Mouse (Mus musculus) MEL (cell line): ENCODE data around the gene Neurl4. TPM values are rescaled to one million over a fixed set of nuclear protein-coding genes. Genes with fewer than 3 reads are reported as not detected.

Source experiments
- DNase-seq: peaks from one replicate; pipeline ENCODE4 v3.0.0; 2011; ENCODE audit warnings: low read depth, low spot score
- H3K27ac ChIP-seq: 2 replicates; pipeline ENCODE4 v1.5.1; 2012; ENCODE audit warnings: low read depth, mild to moderate bottlenecking, control low read depth, low read length, moderate library complexity; ENCODE audit not compliant: control insufficient read depth
- H3K27me3 ChIP-seq, 2 experiments: fragments of 150-350 bp in 1 of 2; sonication (generic) in 1 of 2; 2 replicates each; pipeline ENCODE4 v1.6.1; 2012; ENCODE audit warnings: low read length in 2 of 2, mild to moderate bottlenecking in 2 of 2, improper control_type of control experiment in 1 of 2, moderate library complexity in 1 of 2; ENCODE audit not compliant: insufficient read depth in 2 of 2, control insufficient read depth in 1 of 2
- H3K36me3 ChIP-seq, 2 experiments: 2 replicates each; pipeline ENCODE4 v1.6.1; 2012 to 2014; ENCODE audit warnings: low read length in 2 of 2, improper control_type of control experiment in 1 of 2, inconsistent platforms in 1 of 2, mild to moderate bottlenecking in 1 of 2; ENCODE audit not compliant: insufficient read depth in 2 of 2, control insufficient read depth in 1 of 2
- H3K4me1 ChIP-seq, 2 experiments: fragments of 150-350 bp in 1 of 2; sonication (generic) in 1 of 2; 2 replicates each; pipeline ENCODE4 v1.6.1; 2012; ENCODE audit warnings: low read length in 2 of 2, improper control_type of control experiment in 1 of 2, mild to moderate bottlenecking in 1 of 2; ENCODE audit not compliant: insufficient read depth in 2 of 2, control insufficient read depth in 1 of 2
- H3K4me3 ChIP-seq, 2 experiments: fragments of 150-350 bp in 1 of 2; sonication (generic) in 1 of 2; 2 replicates each; pipeline ENCODE4 v1.5.1; 2012; ENCODE audit warnings: low read depth in 2 of 2, low read length in 2 of 2, mild to moderate bottlenecking in 2 of 2, moderate library complexity in 2 of 2, control low read depth in 1 of 2, improper control_type of control experiment in 1 of 2; ENCODE audit not compliant: control insufficient read depth in 1 of 2, insufficient read depth in 1 of 2
- H3K79me2 ChIP-seq: 2 replicates; pipeline ENCODE4 v1.6.1; 2012; ENCODE audit warnings: mild to moderate bottlenecking, low read length, moderate library complexity; ENCODE audit not compliant: control insufficient read depth, poor library complexity, insufficient read depth
- H3K9ac ChIP-seq: 2 replicates; pipeline ENCODE4 v1.6.1; 2012; ENCODE audit warnings: low read depth, mild to moderate bottlenecking, control low read depth, low read length, moderate library complexity; ENCODE audit not compliant: control insufficient read depth, poor library complexity, severe bottlenecking
- H3K9me3 ChIP-seq: fragments of 150-350 bp; sonication (generic); replicated peaks from 2 replicates; pipeline ENCODE4 v1.6.1; 2012; ENCODE audit warnings: mild to moderate bottlenecking, low read length, improper control_type of control experiment, moderate library complexity; ENCODE audit not compliant: insufficient read depth
- CHD2 ChIP-seq: IDR thresholded peaks from 2 replicates; pipeline ENCODE4 v1.6.1; 2011; ENCODE audit warnings: low read length, improper control_type of control experiment
- E2F4 ChIP-seq: IDR thresholded peaks from 2 replicates; pipeline ENCODE4 v1.6.1; 2011; ENCODE audit warnings: low read depth, low read length, improper control_type of control experiment, borderline replicate concordance
- EP300 ChIP-seq, 2 experiments: IDR thresholded peaks; 2 replicates each; pipeline ENCODE4 v1.6.1; 2011; ENCODE audit warnings: improper control_type of control experiment in 2 of 2, low read length in 2 of 2, low read depth in 1 of 2, mild to moderate bottlenecking in 1 of 2
- ETS1 ChIP-seq: IDR thresholded peaks from 2 replicates; pipeline ENCODE4 v1.6.1; 2012; ENCODE audit warnings: low read depth, mild to moderate bottlenecking, inconsistent platforms, low read length, improper control_type of control experiment, moderate library complexity
- GABPA ChIP-seq: IDR thresholded peaks from 2 replicates; pipeline ENCODE4 v1.6.1; 2012; ENCODE audit warnings: low read depth, mild to moderate bottlenecking, inconsistent platforms, low read length, improper control_type of control experiment, moderate library complexity
- GATA1 ChIP-seq: IDR thresholded peaks from 2 replicates; pipeline ENCODE4 v1.6.1; 2011; ENCODE audit warnings: low read depth, low read length, improper control_type of control experiment
- HCFC1 ChIP-seq: IDR thresholded peaks from 2 replicates; pipeline ENCODE4 v1.6.1; 2012; ENCODE audit warnings: low read depth, mild to moderate bottlenecking, inconsistent platforms, low read length, improper control_type of control experiment, moderate library complexity
- MAZ ChIP-seq: IDR thresholded peaks from 2 replicates; pipeline ENCODE4 v1.6.1; 2012; ENCODE audit warnings: low read depth, mild to moderate bottlenecking, inconsistent platforms, low read length, improper control_type of control experiment
- MEF2A ChIP-seq: IDR thresholded peaks from 2 replicates; pipeline ENCODE4 v1.6.1; 2014; ENCODE audit warnings: low read depth, mild to moderate bottlenecking, inconsistent platforms, low read length, improper control_type of control experiment; ENCODE audit not compliant: poor library complexity, insufficient replicate concordance, severe bottlenecking; ENCODE audit errors: extremely low read depth
- MXI1 ChIP-seq: IDR thresholded peaks from 2 replicates; pipeline ENCODE4 v1.6.1; 2011; ENCODE audit warnings: mild to moderate bottlenecking, low read depth, low read length, improper control_type of control experiment
- MYB ChIP-seq: IDR thresholded peaks from 2 replicates; pipeline ENCODE4 v1.6.1; 2011; ENCODE audit warnings: mild to moderate bottlenecking, low read depth, low read length, improper control_type of control experiment
- MYC ChIP-seq: IDR thresholded peaks from 2 replicates; pipeline ENCODE4 v1.6.1; 2011; ENCODE audit warnings: low read depth, mild to moderate bottlenecking, low read length, improper control_type of control experiment, moderate library complexity
- NELFE ChIP-seq: IDR thresholded peaks from 2 replicates; pipeline ENCODE4 v1.6.1; 2011; ENCODE audit warnings: low read depth, low read length, improper control_type of control experiment
- POLR2A ChIP-seq, 2 experiments: IDR thresholded peaks; 2 replicates each; pipeline ENCODE4 v1.6.1; 2011 to 2012; ENCODE audit warnings: low read length in 2 of 2, mild to moderate bottlenecking in 2 of 2, control low read depth in 1 of 2, improper control_type of control experiment in 1 of 2, low read depth in 1 of 2, moderate library complexity in 1 of 2; ENCODE audit not compliant: control insufficient read depth in 1 of 2, insufficient read depth in 1 of 2, poor library complexity in 1 of 2
- RAD21 ChIP-seq: IDR thresholded peaks from 2 replicates; pipeline ENCODE4 v1.6.1; 2011; ENCODE audit warnings: mild to moderate bottlenecking, low read depth, low read length, improper control_type of control experiment
- RCOR1 ChIP-seq: IDR thresholded peaks from 2 replicates; pipeline ENCODE4 v1.6.1; 2012; ENCODE audit warnings: low read depth, mild to moderate bottlenecking, inconsistent platforms, low read length, improper control_type of control experiment
- SMC3 ChIP-seq: IDR thresholded peaks from 2 replicates; pipeline ENCODE4 v1.6.1; 2011; ENCODE audit warnings: low read depth, low read length, improper control_type of control experiment
- TAL1 ChIP-seq: IDR thresholded peaks from 2 replicates; pipeline ENCODE4 v1.6.1; 2012; ENCODE audit warnings: mild to moderate bottlenecking, inconsistent platforms, low read length, moderate library complexity, mixed read lengths
- TBP ChIP-seq: IDR thresholded peaks from 2 replicates; pipeline ENCODE4 v1.8.0; 2011; ENCODE audit warnings: low read depth, low read length, improper control_type of control experiment
- TCF12 ChIP-seq: IDR thresholded peaks from 2 replicates; pipeline ENCODE4 v1.6.1; 2014; ENCODE audit warnings: low read depth, mild to moderate bottlenecking, inconsistent platforms, low read length, improper control_type of control experiment, moderate library complexity
- UBTF ChIP-seq: IDR thresholded peaks from 2 replicates; pipeline ENCODE4 v1.6.1; 2012; ENCODE audit warnings: low read depth, mild to moderate bottlenecking, inconsistent platforms, low read length, improper control_type of control experiment, moderate library complexity, borderline replicate concordance; ENCODE audit not compliant: insufficient read depth
- USF1 ChIP-seq: IDR thresholded peaks from 2 replicates; pipeline ENCODE4 v1.6.1; 2014; ENCODE audit warnings: low read depth, mild to moderate bottlenecking, inconsistent platforms, low read length, improper control_type of control experiment, moderate library complexity
- USF2 ChIP-seq, 2 experiments: IDR thresholded peaks; 2 replicates each; pipeline ENCODE4 v1.6.1; 2011 to 2012; ENCODE audit warnings: improper control_type of control experiment in 2 of 2, low read length in 2 of 2, borderline replicate concordance in 1 of 2, inconsistent platforms in 1 of 2, low read depth in 1 of 2, mild to moderate bottlenecking in 1 of 2; ENCODE audit not compliant: insufficient read depth in 1 of 2
- ZKSCAN1 ChIP-seq: IDR thresholded peaks from 2 replicates; pipeline ENCODE4 v1.6.1; 2012; ENCODE audit warnings: low read depth, mild to moderate bottlenecking, inconsistent platforms, low read length, improper control_type of control experiment, moderate library complexity
- ZMIZ1 ChIP-seq: IDR thresholded peaks from 2 replicates; pipeline ENCODE4 v1.6.1; 2012; ENCODE audit warnings: low read depth, mild to moderate bottlenecking, inconsistent platforms, low read length, improper control_type of control experiment, moderate library complexity
- polyA plus RNA-seq, 2 experiments: library from polyadenylated mRNA; stranded (reverse) in 1 of 2; unstranded in 1 of 2; fragments of >175 nt in 1 of 2; fragments of >200 nt in 1 of 2; gene quantifications; 2 replicates each; pipeline versions ENCODE4 v1.2.1 to v1.2.4; 2012; ENCODE audit warnings: low replicate concordance in 2 of 2, low read depth in 1 of 2; ENCODE audit not compliant: insufficient read length in 2 of 2, insufficient read depth in 1 of 2, missing spikeins in 1 of 2
- total RNA-seq: library from RNA; depleted of rRNA; stranded (reverse); fragments of 300-350 nt; gene quantifications from 2 replicates; pipeline ENCODE4 v1.2.3, GENCODE M21; 2012

The Neurl4 gene
- total and polyA plus RNA-seq, 3 experiments = 50.9 to 58.0 TPM; not detected in 1

DNA sequence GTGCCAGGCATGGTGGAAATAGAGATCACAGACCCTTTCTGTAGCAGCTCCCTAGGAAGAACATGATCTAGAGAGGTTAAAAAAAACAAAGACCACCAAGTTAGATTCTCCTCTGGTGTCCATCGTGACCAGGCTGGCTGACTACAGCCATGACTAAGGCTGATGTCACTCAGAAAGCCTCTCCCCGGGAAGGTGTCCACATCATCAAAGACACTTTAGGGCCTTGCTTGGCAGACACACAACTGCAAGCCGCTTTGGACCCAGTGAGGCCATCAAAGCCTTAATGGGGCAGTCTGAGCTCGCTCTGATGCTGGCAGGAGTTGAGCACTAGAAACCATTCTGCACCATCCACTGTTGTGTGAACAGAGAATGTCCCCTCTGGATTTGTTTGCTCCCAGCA is 28.4 kb upstream of the Neurl4 start:
- H3K9ac ChIP-seq = no peak overlapping the region
- H3K36me3 ChIP-seq = peaks cover 0 to 11% of the 10 kb centered on the region in 2 experiments; a peak in 2 of 4 replicates
- no peak overlapping the region for H3K27ac ChIP-seq
- peaks cover 2 to 20% of the 10 kb centered on the region in 2 experiments; a peak in 3 of 4 replicates for H3K4me1 ChIP-seq
- TF ChIP-seq TCF12 (no peak), GABPA (no peak), MYC (no peak), TBP (no peak), MAZ (no peak), E2F4 (no peak), CHD2 (no peak), ETS1 (no peak), RCOR1 (no peak), ZKSCAN1 (no peak), USF2 (IDR thresholded peaks at IDR 0.05; ENCODE audit: borderline replicate concordance in 1 of 2, insufficient read depth in 1 of 2, low read depth in 1 of 2, low read length in 2 of 2) (no peak), MEF2A (no peak), UBTF (no peak), NELFE (no peak), TAL1 (no peak)
- TF ChIP-seq, all 39 proteins: peak for 0
- Histone ChIP-seq H3K27me3 (no peaks in the 10 kb centered on the region; a peak in 1 of 4 replicates), H3K4me3 (no peak overlapping the region), H3K79me2 (no peaks in the 10 kb centered on the region), H3K9me3 (no peaks in the 10 kb centered on the region)
- DNase-seq = no peak

DNA sequence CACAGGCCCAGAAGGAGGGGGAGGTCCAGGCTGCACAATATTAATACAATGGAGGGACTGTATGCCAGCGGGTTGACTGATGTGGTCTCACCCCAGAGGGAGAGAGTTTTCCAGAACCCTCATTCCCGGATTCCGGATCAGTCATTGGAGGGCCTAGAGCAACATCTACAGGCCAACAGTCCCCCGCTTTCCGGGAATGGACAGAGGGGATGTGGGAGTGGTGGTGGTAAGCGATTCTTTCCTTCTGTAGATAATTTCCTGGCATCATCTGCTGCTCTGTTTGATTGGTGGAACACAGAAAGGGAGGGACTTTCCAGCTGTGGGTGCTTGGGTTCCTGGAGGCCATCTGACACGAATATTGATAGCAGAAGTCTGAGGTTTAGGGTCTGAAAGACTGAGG is 24.7 kb upstream of the Neurl4 start:
- H3K79me2 ChIP-seq = no peaks in the 10 kb centered on the region
- H3K4me3 ChIP-seq = peak overlapping the region; percentile 21 to 40
- peak; percentile 87 for DNase-seq
- peaks cover 11 to 49% of the 10 kb centered on the region in 2 experiments for H3K4me1 ChIP-seq
- H3K9me3 ChIP-seq = no peaks in the 10 kb centered on the region
- peaks cover 0 to 29% of the 10 kb centered on the region in 2 experiments; a peak in 2 of 4 replicates for H3K36me3 ChIP-seq
- no peaks in the 10 kb centered on the region for H3K27me3 ChIP-seq
- TF ChIP-seq USF1 (no peak), ZMIZ1 (no peak), MXI1 (peak; percentile 16; the same call in 1 of the 2 replicates), RAD21 (peak; percentile 4; the same call in 1 of the 2 replicates), E2F4 (no peak), MEF2A (no peak), ETS1 (0 out of 2 replicates have a peak, but pooled peaks have one; percentile 9), MAZ (no peak), TBP (peak; percentile 45; the same call in 1 of the 2 replicates), POLR2A (IDR thresholded peaks at IDR 0.05; ENCODE audit: control insufficient read depth in 1 of 2, insufficient read depth in 1 of 2, low read depth in 1 of 2, low read length in 2 of 2, poor library complexity in 1 of 2) (no peak; a peak in 1 of 4 replicates), GATA1 (peak; percentile 54), MYC (no peak), TCF12 (0 out of 2 replicates have a peak, but pooled peaks have one; percentile 18), MYB (no peak), SMC3 (peak; percentile 23; the same call in 1 of the 2 replicates), USF2 (IDR thresholded peaks at IDR 0.05; ENCODE audit: borderline replicate concordance in 1 of 2, insufficient read depth in 1 of 2, low read depth in 1 of 2, low read length in 2 of 2) (no peak), NELFE (peak; percentile 23; the same call in 1 of the 2 replicates), HCFC1 (no peak), RCOR1 (0 out of 2 replicates have a peak, but pooled peaks have one; percentile 25), EP300 (IDR thresholded peaks at IDR 0.05; ENCODE audit: low read depth in 1 of 2, low read length in 2 of 2) (peak in 1 of 2 experiments; percentile 25; a peak in 1 of 4 replicates)
- peak overlapping the region; percentile 35 for H3K9ac ChIP-seq
- H3K27ac ChIP-seq = 0 out of 2 replicates have a peak overlapping the region, but pooled peaks have one; percentile 18
